Mouse (Mus musculus) G1E (cell line): Measurements from ENCODE around the gene Tmem104.

Experiments used
- CTCF ChIP-seq: IDR thresholded peaks from 2 replicates; pipeline ENCODE4 v1.5.1; 2012; ENCODE audit warnings: low read depth, low read length, inconsistent platforms, mixed read lengths
- GATA2 ChIP-seq: IDR thresholded peaks from 2 replicates; pipeline ENCODE4 v1.6.1; 2012; ENCODE audit warnings: low read depth, low read length, inconsistent platforms, borderline replicate concordance
- POLR2AphosphoS5 ChIP-seq: IDR thresholded peaks from 2 replicates; pipeline ENCODE4 v1.6.1; 2012; ENCODE audit warnings: low read depth, low read length, inconsistent platforms; ENCODE audit not compliant: insufficient replicate concordance
- TAL1 ChIP-seq: conservative IDR thresholded peaks from 2 replicates; pipeline ENCODE4 v1.6.1; 2012; ENCODE audit warnings: low read depth, low read length, inconsistent platforms, mixed read lengths

- TF ChIP-seq CTCF = no peak
- TF ChIP-seq POLR2AphosphoS5 = no peak
- no peak for TF ChIP-seq GATA2
- TF ChIP-seq TAL1 = no peak
Observed at GRCm38 (mm10) chr11:115267061-115267883, 80.0 kb downstream of the Tmem104 start, which contains the start of gene Grin2c.
